Mouse (Mus musculus): ENCODE data around the gene Rer1. TPM values are rescaled to one million over a fixed set of nuclear protein-coding genes. Genes with fewer than 3 reads are reported as not detected.
A peak's percentile ranks its signal among the peaks of the same experiment; 100 is the strongest.

The Rer1 gene
- polyA plus RNA-seq (2016; fragmentation: Nextera tagmentation; extraction: Ambion mirVana) = 136 and 144 TPM in 2 replicates

DNA sequence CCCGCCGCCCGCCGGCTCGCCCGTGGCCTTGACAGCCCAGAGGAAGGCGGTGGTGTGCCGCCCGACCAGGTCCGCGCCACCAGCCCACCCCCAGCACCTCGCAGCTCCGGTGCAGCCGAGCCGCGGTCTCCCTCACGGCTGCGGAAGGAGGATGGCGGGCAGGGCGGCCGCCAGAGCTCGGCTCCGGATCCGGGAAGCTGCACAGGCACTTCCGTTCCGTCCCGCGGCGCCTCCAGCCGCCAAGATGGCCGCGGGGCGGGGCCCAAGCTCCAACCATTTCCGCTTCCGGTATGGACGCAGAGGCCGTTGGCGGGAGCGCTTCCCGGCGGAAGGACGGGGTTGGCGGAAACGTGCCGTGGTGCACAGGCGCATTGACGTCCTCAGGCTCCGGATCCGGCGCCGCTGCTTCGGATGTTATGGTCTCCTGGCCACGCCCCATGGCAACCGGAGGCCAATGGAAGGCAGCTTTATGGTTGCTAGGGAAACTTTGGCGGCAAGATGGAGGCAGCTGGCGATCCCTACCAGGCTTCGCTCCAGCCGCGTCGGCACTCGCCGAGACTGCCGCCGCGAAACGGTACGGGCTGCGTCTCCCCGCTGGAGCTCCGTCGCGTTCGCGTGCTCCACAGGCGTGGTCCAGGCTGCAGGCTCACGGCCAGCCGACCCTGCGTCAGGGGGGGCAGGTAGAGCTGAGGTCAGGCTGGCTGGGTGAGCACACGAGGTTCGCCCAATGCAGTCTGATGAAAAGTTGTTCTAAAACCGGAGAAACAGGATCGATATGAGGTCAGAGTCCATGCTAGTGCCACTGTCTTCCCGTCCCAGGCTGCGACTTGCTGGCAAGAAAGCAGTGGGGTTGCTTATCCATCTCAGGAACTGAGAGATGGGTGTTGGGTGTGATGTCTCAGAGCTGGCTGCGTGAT, at the start of gene Rer1, which contains the start of gene Morn1:
Gene Rer1 (minus strand): TSS at position 275 of the 917 bp plus-strand sequence.
Gene Morn1 (plus strand): TSS at position 470 of the 917 bp plus-strand sequence.
- WGBS = under 1% methylated on average over 83 of the region's 85 CpGs
- peak within 1 kb of the TSS; percentile 93 for H3K4me2 ChIP-seq
- no peaks in the 10 kb centered on the region for H3K9me3 ChIP-seq (replicated peaks)

GRCm38 (mm10) chr4:155134686-155135172, 48.5 kb upstream of the Rer1 start:
- 78% methylated on average over 7 of the region's 7 CpGs for WGBS

More for the DNA sequence above, at the start of gene Rer1, which contains the start of gene Morn1:
- Histone ChIP-seq H3K36me3 (peaks cover 19% of the 10 kb centered on the region), H3K4me3 (peak within 1 kb of the TSS; percentile 88), H3K9ac (peak within 1 kb of the TSS; percentile 96), H3K27me3 (replicated peaks) (no peaks in the 10 kb centered on the region), H3K4me1 (replicated peaks) (peaks cover 43% of the 10 kb centered on the region), H3K27ac (ENCODE audit: poor library complexity, severe bottlenecking) (peak within 1 kb of the TSS; percentile 94)
- ATAC-seq (ENCODE audit: insufficient number of reproducible peaks, low FRiP score) = peak; percentile 97

GRCm38 (mm10) chr4:155133658-155134417, 47.7 kb upstream of the Rer1 start:
- H3K4me1 ChIP-seq (replicated peaks) = peaks cover 81% of the 10 kb centered on the region
- H3K9ac ChIP-seq = peak overlapping the region; percentile 45
- no peak overlapping the region for H3K4me3 ChIP-seq
- H3K36me3 ChIP-seq = no peaks in the 10 kb centered on the region
- 15% methylated on average over 20 of the region's 20 CpGs for WGBS
- H3K9me3 ChIP-seq (replicated peaks) = no peaks in the 10 kb centered on the region
- H3K27me3 ChIP-seq (replicated peaks) = no peaks in the 10 kb centered on the region
- 0 out of 2 replicates have a peak, but pooled peaks have one; percentile 23 for ATAC-seq (ENCODE audit: insufficient number of reproducible peaks, low FRiP score)
- H3K4me2 ChIP-seq = peak overlapping the region; percentile 17
- peak overlapping the region; percentile 94 for H3K27ac ChIP-seq (ENCODE audit: poor library complexity, severe bottlenecking)

More at GRCm38 (mm10) chr4:155134686-155135172, 48.5 kb upstream of the Rer1 start:
- ATAC-seq (ENCODE audit: insufficient number of reproducible peaks, low FRiP score) = no peak
- Histone ChIP-seq H3K4me2 (no peak overlapping the region), H3K9me3 (replicated peaks) (no peaks in the 10 kb centered on the region), H3K27me3 (replicated peaks) (no peaks in the 10 kb centered on the region), H3K4me3 (no peak overlapping the region), H3K36me3 (no peaks in the 10 kb centered on the region), H3K9ac (peak overlapping the region; percentile 15; the same call in 1 of the 2 replicates), H3K4me1 (replicated peaks) (peaks cover 75% of the 10 kb centered on the region), H3K27ac (ENCODE audit: poor library complexity, severe bottlenecking) (peak overlapping the region; percentile 94)

GRCm38 (mm10) chr4:155133188-155133587, 47.0 kb upstream of the Rer1 start:
- no peak overlapping the region for H3K4me3 ChIP-seq
- peaks cover 85% of the 10 kb centered on the region for H3K4me1 ChIP-seq (replicated peaks)
- H3K27ac ChIP-seq (ENCODE audit: poor library complexity, severe bottlenecking) = peak overlapping the region; percentile 94
- H3K9me3 ChIP-seq (replicated peaks) = no peaks in the 10 kb centered on the region
- H3K9ac ChIP-seq = peak overlapping the region; percentile 45
- H3K4me2 ChIP-seq = no peak overlapping the region
- no peaks in the 10 kb centered on the region for H3K27me3 ChIP-seq (replicated peaks)
- WGBS = 22% methylated on average over 3 of the region's 3 CpGs
- H3K36me3 ChIP-seq = no peaks in the 10 kb centered on the region
- ATAC-seq (ENCODE audit: insufficient number of reproducible peaks, low FRiP score) = no peak

GRCm38 (mm10) chr4:155130616-155131015, 44.4 kb upstream of the Rer1 start:
- H3K9me3 ChIP-seq (replicated peaks) = no peaks in the 10 kb centered on the region
- no peaks in the 10 kb centered on the region for H3K27me3 ChIP-seq (replicated peaks)
- no peaks in the 10 kb centered on the region for H3K36me3 ChIP-seq
- no peak overlapping the region for H3K4me2 ChIP-seq
- no peak overlapping the region for H3K4me3 ChIP-seq
- H3K9ac ChIP-seq = no peak overlapping the region; the same call in 1 of the 2 replicates
- 51% methylated on average over 7 of the region's 7 CpGs for WGBS
- ATAC-seq (ENCODE audit: insufficient number of reproducible peaks, low FRiP score) = no peak
- peak overlapping the region; percentile 96 for H3K27ac ChIP-seq (ENCODE audit: poor library complexity, severe bottlenecking)
- H3K4me1 ChIP-seq (replicated peaks) = peaks cover 87% of the 10 kb centered on the region

- H3K9ac ChIP-seq = peak overlapping the region; percentile 57; the same call in 1 of the 2 replicates
- no peaks in the 10 kb centered on the region for H3K27me3 ChIP-seq (replicated peaks)
- H3K27ac ChIP-seq (ENCODE audit: poor library complexity, severe bottlenecking) = peak overlapping the region; percentile 96
- H3K9me3 ChIP-seq (replicated peaks) = no peaks in the 10 kb centered on the region
- peak; percentile 33 for ATAC-seq (ENCODE audit: insufficient number of reproducible peaks, low FRiP score)
- peaks cover 87% of the 10 kb centered on the region for H3K4me1 ChIP-seq (replicated peaks)
- H3K4me3 ChIP-seq = no peak overlapping the region
- 45% methylated on average over 14 of the region's 14 CpGs for whole genome bisulfite sequencing
- H3K4me2 ChIP-seq = no peak overlapping the region
- no peaks in the 10 kb centered on the region for H3K36me3 ChIP-seq
Measured at GRCm38 (mm10) chr4:155129996-155130395, 43.8 kb upstream of the Rer1 start.

DNA sequence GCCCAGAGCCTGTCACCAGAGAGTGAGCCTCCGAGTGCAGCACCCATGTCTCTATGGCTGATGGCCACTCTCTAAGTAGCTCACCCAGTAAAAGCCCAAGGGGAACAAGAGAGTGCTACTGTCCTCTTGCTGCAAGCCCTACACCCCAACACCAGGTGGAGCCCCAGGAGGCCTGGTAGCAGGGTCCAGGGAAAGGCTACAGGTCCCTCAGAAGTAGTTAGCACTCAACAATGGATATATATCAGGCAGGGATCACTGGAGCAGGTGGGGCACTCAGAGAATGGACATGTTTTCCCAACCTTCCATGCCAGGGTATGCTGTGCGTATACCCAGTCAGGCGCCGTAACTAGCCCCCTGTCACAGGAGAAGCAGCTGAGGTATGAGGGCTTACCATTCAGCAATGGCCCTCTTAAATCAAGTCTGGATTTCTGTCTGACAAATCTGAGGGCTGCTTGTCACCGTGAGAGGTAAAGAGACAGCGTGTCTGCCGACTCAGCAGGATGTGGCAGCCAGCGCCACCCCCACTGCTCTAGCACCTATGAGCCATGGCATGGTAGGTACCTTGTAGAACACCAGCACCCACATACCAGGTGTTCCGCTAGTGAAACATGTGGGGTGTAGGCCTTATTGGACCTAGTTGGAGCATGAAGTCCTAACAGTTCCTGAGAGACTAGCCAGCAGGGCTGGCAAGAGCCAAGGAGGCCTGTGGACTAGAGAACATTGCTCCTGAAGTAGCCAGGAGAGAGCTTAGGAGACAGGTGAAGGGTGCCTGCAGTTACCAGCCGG, 43.1 kb upstream of the Rer1 start:
- Histone ChIP-seq H3K9ac (peak overlapping the region; percentile 57), H3K4me3 (no peak overlapping the region), H3K27ac (ENCODE audit: poor library complexity, severe bottlenecking) (peak overlapping the region; percentile 96), H3K36me3 (no peaks in the 10 kb centered on the region), H3K27me3 (replicated peaks) (no peaks in the 10 kb centered on the region), H3K9me3 (replicated peaks) (no peaks in the 10 kb centered on the region), H3K4me1 (replicated peaks) (peaks cover 87% of the 10 kb centered on the region), H3K4me2 (no peak overlapping the region)
- ATAC-seq (ENCODE audit: insufficient number of reproducible peaks, low FRiP score) = no peak
- 83% methylated on average over 10 of the region's 10 CpGs for WGBS

GRCm38 (mm10) chr4:155128411-155128810, 42.2 kb upstream of the Rer1 start:
- ATAC-seq (ENCODE audit: insufficient number of reproducible peaks, low FRiP score) = no peak
- H3K4me2 ChIP-seq = no peak overlapping the region
- H3K4me3 ChIP-seq = no peak overlapping the region
- no peaks in the 10 kb centered on the region for H3K27me3 ChIP-seq (replicated peaks)
- H3K27ac ChIP-seq (ENCODE audit: poor library complexity, severe bottlenecking) = no peak overlapping the region
- peak overlapping the region; percentile 57; the same call in 1 of the 2 replicates for H3K9ac ChIP-seq
- 82% methylated on average over 15 of the region's 15 CpGs for WGBS
- no peaks in the 10 kb centered on the region for H3K36me3 ChIP-seq
- H3K4me1 ChIP-seq (replicated peaks) = peaks cover 85% of the 10 kb centered on the region
- no peaks in the 10 kb centered on the region for H3K9me3 ChIP-seq (replicated peaks)

GRCm38 (mm10) chr4:155126602-155127372, 40.6 kb upstream of the Rer1 start:
- Histone ChIP-seq H3K27ac (ENCODE audit: poor library complexity, severe bottlenecking) (peak overlapping the region; percentile 35; the same call in 1 of the 2 replicates), H3K9ac (peak overlapping the region; percentile 26; the same call in 1 of the 2 replicates)
- WGBS = 67% methylated on average over 7 of the region's 7 CpGs

More at GRCm38 (mm10) chr4:155126602-155127372, 40.6 kb upstream of the Rer1 start:
- Histone ChIP-seq H3K4me3 (no peak overlapping the region), H3K36me3 (no peaks in the 10 kb centered on the region), H3K4me2 (no peak overlapping the region), H3K4me1 (replicated peaks) (peaks cover 84% of the 10 kb centered on the region), H3K9me3 (replicated peaks) (no peaks in the 10 kb centered on the region), H3K27me3 (replicated peaks) (no peaks in the 10 kb centered on the region)
- no peak for ATAC-seq (ENCODE audit: insufficient number of reproducible peaks, low FRiP score)
